Mouse (Mus musculus) kidney, postnatal 0 days (tissue): ENCODE results near the gene Usp10. TPM values are rescaled to one million over a fixed set of nuclear protein-coding genes. Genes with fewer than 3 reads are reported as not detected.
A peak's percentile ranks its signal among the peaks of the same experiment; 100 is the strongest.

Experiments used
- ATAC-seq: fragments of 200-750 bp; cut with Nextera tagmentation; replicated peaks from 2 replicates; pipeline ENCODE4 v1.8.0; 2017; ENCODE audit warnings: low read depth, moderate number of reproducible peaks, moderate TSS enrichment, moderate library complexity; ENCODE audit not compliant: low FRiP score
- DNase-seq: peaks from one replicate; pipeline ENCODE4 v3.0.0-alpha.2; 2016; ENCODE audit warnings: low spot score
- H3K27ac ChIP-seq: fragments of 300-500 bp; sonication (generic); 2 replicates; pipeline ENCODE4 v1.5.1; 2014; ENCODE audit warnings: mild to moderate bottlenecking
- H3K27me3 ChIP-seq: fragments of 300-500 bp; sonication (generic); 2 replicates; pipeline ENCODE4 v1.6.1; 2014; ENCODE audit warnings: low read length, mixed read lengths; ENCODE audit not compliant: insufficient read depth
- H3K36me3 ChIP-seq: fragments of 300-500 bp; sonication (generic); 2 replicates; pipeline ENCODE4 v1.6.1; 2014; ENCODE audit warnings: low read length, mixed read lengths; ENCODE audit not compliant: insufficient read depth
- H3K4me1 ChIP-seq: fragments of 300-500 bp; sonication (generic); replicated peaks from 2 replicates; pipeline ENCODE4 v1.6.1; 2014; ENCODE audit warnings: antibody characterized with exemption, low read length, mixed read lengths; ENCODE audit not compliant: insufficient read depth
- H3K4me2 ChIP-seq: fragments of 300-500 bp; sonication (generic); 2 replicates; pipeline ENCODE4 v1.6.1; 2014; ENCODE audit warnings: mild to moderate bottlenecking, low read length, moderate library complexity, mixed read lengths
- H3K4me3 ChIP-seq: fragments of 300-500 bp; sonication (generic); replicated peaks from 2 replicates; pipeline ENCODE4 v1.5.1; 2014; ENCODE audit warnings: low read depth, low read length
- H3K9ac ChIP-seq: fragments of 300-500 bp; sonication (generic); 2 replicates; pipeline ENCODE4 v1.6.1; 2014; ENCODE audit warnings: low read depth, low read length
- H3K9me3 ChIP-seq: fragments of 300-500 bp; sonication (generic); replicated peaks from 2 replicates; pipeline ENCODE4 v1.6.1; 2016; ENCODE audit warnings: low read length, inconsistent platforms, mixed read lengths
- CTCF ChIP-seq: IDR thresholded peaks from 2 replicates; pipeline ENCODE4 v1.5.1; 2016; ENCODE audit warnings: antibody characterized with exemption, low read depth, mild to moderate bottlenecking, moderate library complexity
- WGBS: fragments of 180-500 bp; shearing (Covaris S2); extraction: QIAGEN DNeasy Blood & Tissue Kit; methylation state at CpG from one replicate; pipeline ENCODE4 v1.1.7; 2014; 5-methylcytosine and 5-hydroxymethylcytosine counted together
- polyA plus RNA-seq: library from polyadenylated mRNA; unstranded; fragments of >200 nt; fragmentation: Nextera tagmentation; extraction: Ambion mirVana; gene quantifications from 2 replicates; pipeline ENCODE4 v1.2.1, GENCODE M21; 2015

Usp10 gene
- polyA plus RNA-seq, 1 experiment from 2014 or later: 97.5 TPM

GRCm38 (mm10) chr8:119935541-119935940 lies 25.4 kb downstream of the Usp10 start:
- Histone ChIP-seq H3K4me3 (no peak overlapping the region), H3K27me3 (no peaks in the 10 kb centered on the region), H3K9ac (no peak overlapping the region), H3K4me2 (no peak overlapping the region), H3K9me3 (no peaks in the 10 kb centered on the region), H3K4me1 (no peaks in the 10 kb centered on the region), H3K36me3 (peaks cover 26% of the 10 kb centered on the region), H3K27ac (no peak overlapping the region)
- no peak for TF ChIP-seq CTCF
- 73% methylated on average over 6 of the region's 6 CpGs for WGBS
- no peak for ATAC-seq
- no peak for DNase-seq

GRCm38 (mm10) chr8:119938481-119938880 lies 28.3 kb downstream of the Usp10 start:
- Histone ChIP-seq H3K9me3 (no peaks in the 10 kb centered on the region), H3K4me2 (no peak overlapping the region), H3K4me3 (no peak overlapping the region), H3K4me1 (no peaks in the 10 kb centered on the region), H3K27ac (no peak overlapping the region), H3K36me3 (peaks cover 31% of the 10 kb centered on the region), H3K27me3 (no peaks in the 10 kb centered on the region), H3K9ac (no peak overlapping the region)
- 82% methylated on average over 7 of the region's 7 CpGs for WGBS
- no peak for ATAC-seq
- no peak for TF ChIP-seq CTCF
- no peak for DNase-seq

GRCm38 (mm10) chr8:119939336-119939735 lies 29.2 kb downstream of the Usp10 start:
- H3K9me3 ChIP-seq: no peaks in the 10 kb centered on the region
- no peak overlapping the region for H3K4me2 ChIP-seq
- H3K9ac ChIP-seq: no peak overlapping the region
- no peak overlapping the region for H3K27ac ChIP-seq
- H3K4me1 ChIP-seq: no peaks in the 10 kb centered on the region
- DNase-seq (no peak), ATAC-seq (no peak)
- WGBS: 87% methylated on average over 2 of the region's 2 CpGs
- H3K27me3 ChIP-seq: no peaks in the 10 kb centered on the region
- no peak overlapping the region for H3K4me3 ChIP-seq
- peaks cover 31% of the 10 kb centered on the region for H3K36me3 ChIP-seq
- TF ChIP-seq CTCF: no peak

- Histone ChIP-seq H3K4me1 (no peaks in the 10 kb centered on the region), H3K4me3 (no peak overlapping the region), H3K36me3 (peaks cover 31% of the 10 kb centered on the region), H3K27ac (no peak overlapping the region), H3K27me3 (no peaks in the 10 kb centered on the region), H3K9ac (no peak overlapping the region), H3K9me3 (no peaks in the 10 kb centered on the region), H3K4me2 (no peak overlapping the region)
- DNase-seq (no peak), ATAC-seq (no peak)
- no peak for TF ChIP-seq CTCF
- WGBS: 95% methylated on average over 18 of the region's 18 CpGs
Measured at GRCm38 (mm10) chr8:119941471-119941870, 31.3 kb downstream of the Usp10 start.

- 70% methylated on average over 10 of the region's 10 CpGs for WGBS
- H3K36me3 ChIP-seq: peaks cover 29% of the 10 kb centered on the region
- TF ChIP-seq CTCF: no peak
- H3K4me2 ChIP-seq: no peak overlapping the region
- no peak for ATAC-seq
- H3K27ac ChIP-seq: no peak overlapping the region
- H3K4me1 ChIP-seq: no peaks in the 10 kb centered on the region
- H3K9me3 ChIP-seq: no peaks in the 10 kb centered on the region
- no peaks in the 10 kb centered on the region for H3K27me3 ChIP-seq
- no peak overlapping the region for H3K9ac ChIP-seq
- no peak overlapping the region for H3K4me3 ChIP-seq
- DNase-seq: no peak
Measured at GRCm38 (mm10) chr8:119943616-119944015, 33.5 kb downstream of the Usp10 start.

- Histone ChIP-seq H3K27ac (no peak overlapping the region), H3K36me3 (peaks cover 33% of the 10 kb centered on the region), H3K9me3 (no peaks in the 10 kb centered on the region), H3K4me2 (no peak overlapping the region), H3K4me3 (no peak overlapping the region), H3K9ac (no peak overlapping the region), H3K27me3 (no peaks in the 10 kb centered on the region), H3K4me1 (no peaks in the 10 kb centered on the region)
- ATAC-seq (peak; percentile 67), DNase-seq (peak; percentile 83)
- WGBS: 50% methylated on average over 9 of the region's 9 CpGs
- peak; percentile 98 for TF ChIP-seq CTCF
Measured at GRCm38 (mm10) chr8:119944096-119944811, 34.1 kb downstream of the Usp10 start.
